Mouse (Mus musculus) forebrain, embryonic 11.5 days (tissue): ENCODE results near the gene Rnase4. TPM values are rescaled to one million over a fixed set of nuclear protein-coding genes. Genes with fewer than 3 reads are reported as not detected.

Source experiments
- ATAC-seq: fragments of 200-750 bp; cut with Nextera tagmentation; replicated peaks from 2 replicates; pipeline ENCODE4 v1.8.0; 2017; ENCODE audit warnings: moderate TSS enrichment; ENCODE audit not compliant: low FRiP score
- DNase-seq: peaks from one replicate; pipeline ENCODE4 v3.0.0-alpha.2; 2017; ENCODE audit warnings: low spot score
- H3K27ac ChIP-seq: fragments of 300-500 bp; sonication (generic); 2 replicates; pipeline ENCODE4 v1.5.1; 2014; ENCODE audit warnings: low read depth, low read length
- H3K27me3 ChIP-seq: fragments of 300-500 bp; sonication (generic); 2 replicates; pipeline ENCODE4 v1.6.1; 2014; ENCODE audit warnings: mild to moderate bottlenecking, low read length, mixed read lengths; ENCODE audit not compliant: control insufficient read depth, insufficient read depth
- H3K36me3 ChIP-seq: fragments of 300-500 bp; sonication (generic); 2 replicates; pipeline ENCODE4 v1.6.1; 2014; ENCODE audit warnings: mild to moderate bottlenecking, low read length, moderate library complexity, mixed read lengths; ENCODE audit not compliant: control insufficient read depth, insufficient read depth
- H3K4me1 ChIP-seq: fragments of 300-500 bp; sonication (generic); replicated peaks from 2 replicates; pipeline ENCODE4 v1.6.1; 2014; ENCODE audit warnings: low read length, mixed read lengths; ENCODE audit not compliant: control insufficient read depth, insufficient read depth
- H3K4me2 ChIP-seq: fragments of 300-500 bp; sonication (generic); 2 replicates; pipeline ENCODE4 v1.6.1; 2014; ENCODE audit warnings: low read depth, mild to moderate bottlenecking, low read length, moderate library complexity, mixed read lengths; ENCODE audit not compliant: severe bottlenecking
- H3K4me3 ChIP-seq: fragments of 300-500 bp; sonication (generic); 2 replicates; pipeline ENCODE4 v1.5.1; 2014; ENCODE audit warnings: low read depth, low read length
- H3K9ac ChIP-seq: fragments of 300-500 bp; sonication (generic); 2 replicates; pipeline ENCODE4 v1.6.1; 2014; ENCODE audit warnings: low read length
- H3K9me3 ChIP-seq: fragments of 300-500 bp; sonication (generic); 2 replicates; pipeline ENCODE4 v1.6.1; 2016; ENCODE audit warnings: low read length, mixed read lengths; ENCODE audit not compliant: control insufficient read depth
- WGBS: fragments of 180-500 bp; shearing (Covaris S2); extraction: QIAGEN DNeasy Blood & Tissue Kit; methylation state at CpG from one replicate; pipeline ENCODE4 v1.1.7; 2014; 5-methylcytosine and 5-hydroxymethylcytosine counted together
- polyA plus RNA-seq: library from polyadenylated mRNA; unstranded; fragments of >200 nt; fragmentation: Nextera tagmentation; extraction: Ambion mirVana; gene quantifications from 2 replicates; pipeline ENCODE4 v1.2.1, GENCODE M21; 2014

The Rnase4 gene
- polyA plus RNA-seq, 1 experiment from 2014 or later = 11.4 TPM

- no peak overlapping the region for H3K4me2 ChIP-seq
- no peak overlapping the region for H3K9ac ChIP-seq
- WGBS = 46% methylated on average over 3 of the region's 3 CpGs
- no peaks in the 10 kb centered on the region for H3K36me3 ChIP-seq
- H3K9me3 ChIP-seq = no peaks in the 10 kb centered on the region
- DNase-seq = peak; percentile 81
- H3K4me1 ChIP-seq = no peaks in the 10 kb centered on the region
- H3K27me3 ChIP-seq = no peaks in the 10 kb centered on the region
- no peak overlapping the region for H3K4me3 ChIP-seq
- no peak overlapping the region for H3K27ac ChIP-seq
- peak; percentile 46; the same call in 1 of the 2 replicates for ATAC-seq
Observed at GRCm38 (mm10) chr14:51103217-51103616, 12.3 kb downstream of the Rnase4 start.

GRCm38 (mm10) chr14:51104366-51104765, 13.5 kb downstream of the Rnase4 start:
- Histone ChIP-seq H3K27ac (no peak overlapping the region), H3K4me1 (no peaks in the 10 kb centered on the region), H3K36me3 (no peaks in the 10 kb centered on the region), H3K9ac (no peak overlapping the region), H3K9me3 (no peaks in the 10 kb centered on the region), H3K4me2 (no peak overlapping the region), H3K27me3 (no peaks in the 10 kb centered on the region), H3K4me3 (no peak overlapping the region)
- ATAC-seq (no peak), DNase-seq (no peak)
- WGBS = 86% methylated on average over 2 of the region's 2 CpGs

DNA sequence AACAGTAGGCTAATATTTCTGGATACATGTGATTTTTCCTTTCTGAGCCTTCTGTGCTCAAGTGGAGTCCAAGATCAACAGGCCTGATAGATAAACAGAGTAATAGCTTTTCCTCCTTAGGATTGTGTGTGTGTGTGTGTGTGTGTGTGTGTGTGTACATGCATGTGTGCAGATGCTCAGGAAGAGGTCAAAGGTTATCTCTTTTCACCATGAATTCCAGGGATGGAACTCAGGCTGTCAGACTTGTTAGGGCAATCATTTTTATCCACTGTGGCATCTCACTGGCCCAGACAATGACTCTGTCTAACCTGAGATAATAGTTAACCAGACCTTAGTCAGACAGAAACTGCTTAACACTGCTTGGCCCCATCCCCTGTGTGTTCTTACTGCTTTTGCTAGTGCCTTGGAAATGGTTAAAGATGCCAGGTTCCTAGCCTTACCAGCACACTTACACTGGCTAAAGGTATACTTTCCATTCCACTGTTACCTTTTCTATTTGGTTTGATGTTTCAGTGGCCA, 15.6 kb downstream of the Rnase4 start:
- H3K9me3 ChIP-seq = no peaks in the 10 kb centered on the region
- no peak overlapping the region for H3K4me3 ChIP-seq
- no peak for ATAC-seq
- H3K27ac ChIP-seq = no peak overlapping the region
- no peak for DNase-seq
- H3K4me2 ChIP-seq = no peak overlapping the region
- no peaks in the 10 kb centered on the region for H3K27me3 ChIP-seq
- H3K4me1 ChIP-seq = no peaks in the 10 kb centered on the region
- H3K9ac ChIP-seq = no peak overlapping the region
- H3K36me3 ChIP-seq = no peaks in the 10 kb centered on the region

GRCm38 (mm10) chr14:51111966-51112365, 21.1 kb downstream of the Rnase4 start:
- no peak overlapping the region for H3K27ac ChIP-seq
- no peak overlapping the region for H3K9ac ChIP-seq
- no peak overlapping the region for H3K4me3 ChIP-seq
- no peak overlapping the region for H3K4me2 ChIP-seq
- ATAC-seq (no peak), DNase-seq (no peak)
- H3K27me3 ChIP-seq = no peaks in the 10 kb centered on the region
- no peaks in the 10 kb centered on the region for H3K9me3 ChIP-seq
- no peaks in the 10 kb centered on the region for H3K36me3 ChIP-seq
- no peaks in the 10 kb centered on the region for H3K4me1 ChIP-seq
- WGBS = 83% methylated on average over 3 of the region's 3 CpGs

GRCm38 (mm10) chr14:51113476-51113875, 22.6 kb downstream of the Rnase4 start:
- no peaks in the 10 kb centered on the region for H3K4me1 ChIP-seq
- no peak overlapping the region for H3K4me2 ChIP-seq
- no peak for DNase-seq
- H3K27me3 ChIP-seq = no peaks in the 10 kb centered on the region
- ATAC-seq = no peak
- H3K27ac ChIP-seq = no peak overlapping the region
- no peaks in the 10 kb centered on the region for H3K36me3 ChIP-seq
- H3K9me3 ChIP-seq = no peaks in the 10 kb centered on the region
- WGBS = 29% methylated on average over 9 of the region's 9 CpGs
- no peak overlapping the region for H3K9ac ChIP-seq
- H3K4me3 ChIP-seq = no peak overlapping the region

GRCm38 (mm10) chr14:51113916-51114560, 23.2 kb downstream of the Rnase4 start, which contains the start of gene Eddm3b:
Gene Eddm3b (plus strand): TSS chr14:51114426.
- Histone ChIP-seq H3K4me3 (no peak within 1 kb of the TSS), H3K4me1 (no peaks in the 10 kb centered on the region), H3K9ac (no peak within 1 kb of the TSS), H3K36me3 (no peaks in the 10 kb centered on the region), H3K27me3 (no peaks in the 10 kb centered on the region), H3K27ac (no peak within 1 kb of the TSS), H3K4me2 (no peak within 1 kb of the TSS), H3K9me3 (no peaks in the 10 kb centered on the region)
- 42% methylated on average over 12 of the region's 12 CpGs for WGBS
- ATAC-seq (no peak), DNase-seq (no peak)

GRCm38 (mm10) chr14:51125684-51126083, 34.8 kb downstream of the Rnase4 start:
- no peak for ATAC-seq
- H3K9me3 ChIP-seq = no peaks in the 10 kb centered on the region

DNA sequence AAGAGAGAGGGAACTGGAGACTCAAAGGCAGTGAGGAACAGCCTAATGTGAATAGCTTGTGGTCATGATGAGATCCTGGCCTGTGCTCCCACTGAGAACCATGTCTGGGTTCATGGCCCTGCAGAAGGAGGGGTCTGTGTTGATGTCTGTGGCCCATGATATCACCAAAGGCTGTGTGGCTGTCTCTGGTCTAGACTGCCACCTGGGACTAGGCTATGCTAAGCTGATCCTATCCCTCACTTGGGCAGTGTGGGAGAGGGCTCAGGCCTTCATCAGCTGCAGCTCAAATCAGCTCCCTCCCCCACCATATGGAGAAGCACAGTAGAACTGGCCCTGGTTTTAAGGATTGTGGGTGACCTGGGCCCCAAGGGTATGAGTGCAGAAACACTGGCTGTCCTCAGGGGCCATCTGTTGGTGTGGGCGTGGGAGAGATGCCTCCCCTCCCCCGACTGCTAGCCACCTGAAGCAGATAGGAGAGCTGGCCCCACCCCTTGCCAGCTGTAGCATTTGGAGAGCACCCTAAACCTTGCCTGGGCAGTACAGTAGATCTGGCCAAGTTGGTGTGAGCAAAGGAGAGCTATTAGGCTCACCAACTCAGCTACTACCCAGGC, 36.9 kb downstream of the Rnase4 start:
- peak; percentile 24; the same call in 1 of the 2 replicates for ATAC-seq
- DNase-seq = no peak
- WGBS = 83% methylated on average over 2 of the region's 2 CpGs
- no peaks in the 10 kb centered on the region for H3K27me3 ChIP-seq
- H3K9me3 ChIP-seq = no peaks in the 10 kb centered on the region
- H3K4me1 ChIP-seq = no peaks in the 10 kb centered on the region
- H3K9ac ChIP-seq = no peak overlapping the region
- no peak overlapping the region for H3K4me2 ChIP-seq
- no peaks in the 10 kb centered on the region for H3K36me3 ChIP-seq
- no peak overlapping the region for H3K27ac ChIP-seq
- no peak overlapping the region for H3K4me3 ChIP-seq

More at GRCm38 (mm10) chr14:51125684-51126083, 34.8 kb downstream of the Rnase4 start:
- Histone ChIP-seq H3K4me3 (no peak overlapping the region), H3K27me3 (no peaks in the 10 kb centered on the region), H3K36me3 (no peaks in the 10 kb centered on the region), H3K4me1 (no peaks in the 10 kb centered on the region; the same call in 1 of the 2 replicates), H3K9ac (no peak overlapping the region), H3K4me2 (no peak overlapping the region), H3K27ac (no peak overlapping the region)
- 82% methylated on average over 6 of the region's 6 CpGs for WGBS
- no peak for DNase-seq
